Mouse (Mus musculus) neural tube, embryonic 11.5 days (tissue): ENCODE data around the gene Lpin2. TPM values are rescaled to one million over a fixed set of nuclear protein-coding genes. Genes with fewer than 3 reads are reported as not detected.

ENCODE experiments used
- ATAC-seq: fragments of 200-750 bp; cut with Nextera tagmentation; 2 replicates; pipeline ENCODE4 v1.8.0; 2017; ENCODE audit warnings: moderate number of reproducible peaks, mild to moderate bottlenecking, moderate TSS enrichment, moderate library complexity; ENCODE audit not compliant: insufficient read depth, low FRiP score, low TSS enrichment
- DNase-seq: peaks from one replicate; pipeline ENCODE4 v3.0.0-alpha.2; 2015; ENCODE audit warnings: low spot score
- H3K27ac ChIP-seq: fragments of 300-500 bp; sonication (generic); 2 replicates; pipeline ENCODE4 v1.5.1; 2014; ENCODE audit warnings: low read depth, mild to moderate bottlenecking, low read length
- H3K27me3 ChIP-seq: fragments of 300-500 bp; sonication (generic); 2 replicates; pipeline ENCODE4 v1.6.1; 2014; ENCODE audit warnings: mild to moderate bottlenecking, low read length, mixed read lengths; ENCODE audit not compliant: control insufficient read depth, insufficient read depth
- H3K36me3 ChIP-seq: fragments of 300-500 bp; sonication (generic); 2 replicates; pipeline ENCODE4 v1.6.1; 2014; ENCODE audit warnings: mild to moderate bottlenecking, low read length, moderate library complexity, mixed read lengths; ENCODE audit not compliant: control insufficient read depth, insufficient read depth
- H3K4me1 ChIP-seq: fragments of 300-500 bp; sonication (generic); 2 replicates; pipeline ENCODE4 v1.6.1; 2014; ENCODE audit warnings: low read length, mixed read lengths; ENCODE audit not compliant: control insufficient read depth, insufficient read depth
- H3K4me2 ChIP-seq: fragments of 300-500 bp; sonication (generic); 2 replicates; pipeline ENCODE4 v1.6.1; 2014; ENCODE audit warnings: low read depth, mild to moderate bottlenecking, moderate library complexity
- H3K4me3 ChIP-seq: fragments of 300-500 bp; sonication (generic); 2 replicates; pipeline ENCODE4 v1.5.1; 2014; ENCODE audit warnings: low read depth, low read length
- H3K9ac ChIP-seq: fragments of 300-500 bp; sonication (generic); 2 replicates; pipeline ENCODE4 v1.6.1; 2014; ENCODE audit warnings: mild to moderate bottlenecking, low read length
- H3K9me3 ChIP-seq: fragments of 300-500 bp; sonication (generic); 2 replicates; pipeline ENCODE4 v1.6.1; 2016; ENCODE audit warnings: low read length; ENCODE audit not compliant: control insufficient read depth
- WGBS: fragments of 180-500 bp; shearing (Covaris S2); extraction: QIAGEN DNeasy Blood & Tissue Kit; methylation state at CpG from one replicate; pipeline ENCODE4 v1.1.7; 2014; 5-methylcytosine and 5-hydroxymethylcytosine counted together
- polyA plus RNA-seq: library from polyadenylated mRNA; unstranded; fragments of >200 nt; fragmentation: Nextera tagmentation; extraction: Ambion mirVana; gene quantifications from 2 replicates; pipeline ENCODE4 v1.2.1, GENCODE M21; 2014

The Lpin2 gene
- polyA plus RNA-seq, 1 experiment from 2014 or later: 37.4 TPM

GRCm38 (mm10) chr17:71204809-71205091, 22.4 kb downstream of the Lpin2 start:
- Histone ChIP-seq H3K4me2 (no peak overlapping the region), H3K9me3 (no peaks in the 10 kb centered on the region), H3K27ac (no peak overlapping the region), H3K4me1 (no peaks in the 10 kb centered on the region; the same call in 1 of the 2 replicates), H3K4me3 (no peak overlapping the region), H3K9ac (no peak overlapping the region), H3K36me3 (no peaks in the 10 kb centered on the region; the same call in 1 of the 2 replicates), H3K27me3 (no peaks in the 10 kb centered on the region)
- WGBS: 87% methylated on average over 6 of the region's 6 CpGs
- no peak for DNase-seq
- ATAC-seq: no peak

DNA sequence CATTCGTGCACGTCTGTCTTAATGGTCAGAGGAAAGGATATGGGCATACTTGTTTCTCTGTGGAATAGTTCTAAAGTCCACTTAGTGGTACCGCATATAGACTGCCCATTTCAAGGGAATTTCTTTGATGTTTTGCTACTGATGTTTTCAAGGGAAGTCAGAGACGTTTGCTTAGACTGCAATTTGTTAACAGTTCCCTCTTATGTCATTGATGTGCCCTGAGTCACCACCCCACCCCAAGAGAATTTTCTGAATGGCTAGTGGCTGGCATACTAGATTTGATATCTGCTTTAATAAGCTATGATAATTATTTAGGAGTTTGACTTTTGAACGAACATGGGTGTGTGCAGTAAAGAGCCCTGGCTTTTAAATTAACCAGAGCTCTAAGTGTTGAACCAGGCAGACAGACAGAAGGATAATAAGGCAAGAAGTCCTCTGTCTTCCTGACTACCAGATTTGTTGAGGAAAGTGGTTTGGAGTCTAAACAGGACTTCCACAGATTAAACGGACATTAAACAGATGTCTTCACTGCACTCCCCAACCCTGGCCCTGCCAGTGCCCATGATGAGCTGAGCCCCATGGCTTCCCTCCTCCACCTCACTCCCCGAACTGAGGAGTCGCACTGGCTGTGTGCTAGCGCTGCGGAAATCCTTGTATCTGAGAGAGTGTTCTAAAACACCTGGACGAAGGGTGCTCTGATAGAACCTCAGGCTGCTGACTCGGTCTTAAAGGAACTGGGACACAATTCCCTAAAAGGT, 24.0 kb downstream of the Lpin2 start:
- Histone ChIP-seq H3K27me3 (no peaks in the 10 kb centered on the region), H3K4me3 (no peak overlapping the region), H3K27ac (no peak overlapping the region), H3K9ac (no peak overlapping the region), H3K4me2 (no peak overlapping the region), H3K4me1 (no peaks in the 10 kb centered on the region; the same call in 1 of the 2 replicates), H3K9me3 (no peaks in the 10 kb centered on the region), H3K36me3 (no peaks in the 10 kb centered on the region; the same call in 1 of the 2 replicates)
- ATAC-seq (no peak), DNase-seq (no peak)
- 83% methylated on average over 12 of the region's 12 CpGs for WGBS

DNA sequence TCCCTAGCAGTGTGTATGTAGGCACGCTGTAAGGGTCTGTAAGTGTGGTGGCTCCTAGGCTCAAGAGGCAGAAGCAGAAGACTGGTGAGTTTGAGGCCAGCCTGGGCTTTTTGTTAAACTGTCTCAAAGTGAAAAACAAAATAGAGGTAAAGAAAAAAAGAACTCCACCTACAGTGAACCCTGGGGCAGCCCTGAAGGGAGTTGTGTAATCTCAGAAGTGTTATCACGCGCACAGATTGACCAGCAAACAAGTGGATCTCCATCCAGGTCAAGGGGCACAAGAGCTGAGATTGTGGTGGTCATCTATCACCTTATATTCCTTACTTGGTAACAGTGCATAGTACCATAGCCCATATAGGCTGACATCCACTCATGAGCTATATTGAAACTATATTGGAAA, 24.9 kb downstream of the Lpin2 start:
- no peak overlapping the region for H3K9ac ChIP-seq
- no peaks in the 10 kb centered on the region; the same call in 1 of the 2 replicates for H3K36me3 ChIP-seq
- WGBS: 98% methylated on average over 3 of the region's 3 CpGs
- no peak overlapping the region for H3K27ac ChIP-seq
- DNase-seq: no peak
- no peaks in the 10 kb centered on the region for H3K9me3 ChIP-seq
- H3K4me2 ChIP-seq: no peak overlapping the region
- no peak overlapping the region for H3K4me3 ChIP-seq
- no peaks in the 10 kb centered on the region; the same call in 1 of the 2 replicates for H3K4me1 ChIP-seq
- no peaks in the 10 kb centered on the region for H3K27me3 ChIP-seq
- no peak for ATAC-seq

DNA sequence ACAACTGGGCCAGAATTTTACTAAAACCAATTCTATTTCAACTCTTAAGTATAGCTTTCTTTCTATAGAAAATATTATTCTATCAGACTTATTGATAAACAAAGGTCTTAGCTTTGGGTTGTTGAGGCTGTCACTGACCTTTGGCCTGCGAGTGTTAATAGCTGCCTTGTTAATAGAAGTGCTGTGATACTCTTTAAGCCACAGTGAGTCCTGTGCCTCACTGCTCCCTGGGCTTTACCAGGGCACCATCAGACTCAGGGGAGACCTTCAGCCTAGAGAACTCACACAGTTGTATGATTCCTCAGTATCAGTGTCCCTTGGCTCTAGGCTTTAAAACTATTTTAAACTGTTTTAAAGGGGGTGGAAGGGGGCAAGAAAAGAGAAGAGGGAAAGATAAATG, 26.0 kb downstream of the Lpin2 start:
- no peak for ATAC-seq
- Histone ChIP-seq H3K9ac (no peak overlapping the region), H3K4me1 (no peaks in the 10 kb centered on the region), H3K36me3 (no peaks in the 10 kb centered on the region; the same call in 1 of the 2 replicates), H3K4me2 (no peak overlapping the region), H3K27me3 (no peaks in the 10 kb centered on the region), H3K27ac (no peak overlapping the region), H3K4me3 (no peak overlapping the region), H3K9me3 (no peaks in the 10 kb centered on the region)
- WGBS: 100% methylated on average over 1 of the region's 1 CpGs
- DNase-seq: no peak

DNA sequence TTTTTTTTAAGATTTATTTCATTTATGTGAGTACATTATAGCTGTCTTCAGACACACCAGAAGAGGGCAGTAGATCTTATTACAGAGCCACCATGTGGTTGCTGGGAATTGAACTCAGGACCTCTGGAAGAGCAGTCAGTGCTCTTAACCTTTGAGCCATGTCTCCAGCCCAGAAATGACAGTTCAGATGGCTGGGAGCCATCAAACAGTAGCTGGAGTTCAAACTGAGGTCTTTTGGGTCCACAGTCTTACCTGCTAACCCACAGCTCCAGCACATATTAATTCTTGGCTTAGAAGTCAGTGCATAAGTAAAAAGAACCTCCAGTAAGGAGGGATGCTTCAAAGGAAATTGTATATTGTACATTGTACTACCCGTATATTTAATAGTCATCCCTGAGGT, 26.6 kb downstream of the Lpin2 start:
- Histone ChIP-seq H3K9me3 (no peaks in the 10 kb centered on the region), H3K27ac (no peak overlapping the region), H3K4me3 (no peak overlapping the region), H3K9ac (no peak overlapping the region), H3K4me2 (no peak overlapping the region), H3K36me3 (no peaks in the 10 kb centered on the region; the same call in 1 of the 2 replicates), H3K27me3 (no peaks in the 10 kb centered on the region), H3K4me1 (no peaks in the 10 kb centered on the region)
- no peak for ATAC-seq
- WGBS: 96% methylated on average over 1 of the region's 1 CpGs
- DNase-seq: no peak

- Histone ChIP-seq H3K36me3 (no peaks in the 10 kb centered on the region; the same call in 1 of the 2 replicates), H3K9ac (no peak overlapping the region), H3K27me3 (no peaks in the 10 kb centered on the region), H3K4me3 (no peak overlapping the region), H3K4me1 (no peaks in the 10 kb centered on the region), H3K9me3 (no peaks in the 10 kb centered on the region), H3K4me2 (no peak overlapping the region), H3K27ac (no peak overlapping the region)
- WGBS: 89% methylated on average over 3 of the region's 3 CpGs
- DNase-seq: no peak
- ATAC-seq: no peak
Measured at GRCm38 (mm10) chr17:71209936-71210335, 27.6 kb downstream of the Lpin2 start.

GRCm38 (mm10) chr17:71211962-71212646, 29.7 kb downstream of the Lpin2 start:
- Histone ChIP-seq H3K4me1 (no peaks in the 10 kb centered on the region), H3K36me3 (no peaks in the 10 kb centered on the region; the same call in 1 of the 2 replicates), H3K9ac (no peak overlapping the region), H3K27me3 (no peaks in the 10 kb centered on the region), H3K4me2 (no peak overlapping the region), H3K4me3 (no peak overlapping the region), H3K27ac (no peak overlapping the region), H3K9me3 (no peaks in the 10 kb centered on the region)
- no peak for ATAC-seq
- 76% methylated on average over 6 of the region's 6 CpGs for WGBS
- DNase-seq: no peak

- H3K4me1 ChIP-seq: no peaks in the 10 kb centered on the region
- H3K9ac ChIP-seq: no peak overlapping the region
- H3K4me2 ChIP-seq: no peak overlapping the region
- 0 out of 2 replicates have a peak, but pooled peaks cover 3% of the 10 kb centered on the region for H3K36me3 ChIP-seq
- WGBS: 78% methylated on average over 1 of the region's 1 CpGs
- H3K27me3 ChIP-seq: no peaks in the 10 kb centered on the region
- no peak for ATAC-seq
- H3K27ac ChIP-seq: no peak overlapping the region
- H3K9me3 ChIP-seq: no peaks in the 10 kb centered on the region
- no peak for DNase-seq
- H3K4me3 ChIP-seq: no peak overlapping the region
Measured at GRCm38 (mm10) chr17:71213666-71214065, 31.3 kb downstream of the Lpin2 start.
